Mouse (Mus musculus): Measurements from ENCODE around the gene Spcs1. TPM values are rescaled to one million over a fixed set of nuclear protein-coding genes. Genes with fewer than 3 reads are reported as not detected.
A peak's percentile ranks its signal among the peaks of the same experiment; 100 is the strongest.

Spcs1 gene
- polyA plus RNA-seq, 1 experiment from 2014 or later, result 264 TPM

- H3K9me3 ChIP-seq, result no peaks in the 10 kb centered on the region
- WGBS, result 83% methylated on average over 2 of the region's 2 CpGs
- peaks cover 38% of the 10 kb centered on the region for H3K36me3 ChIP-seq (replicated peaks)
- H3K27ac ChIP-seq, result no peak overlapping the region
- H3K4me1 ChIP-seq, result peaks cover 20% of the 10 kb centered on the region
- H3K4me3 ChIP-seq, result no peak overlapping the region
- H3K27me3 ChIP-seq (ENCODE audit: poor library complexity, severe bottlenecking), result no peaks in the 10 kb centered on the region
- DNase-seq (ENCODE audit: extremely low spot score, low spot score), result no peak
These were observed 3.1 kb upstream of the Spcs1 start for GRCm38 (mm10) chr14:31004527-31004926.

- Histone ChIP-seq H3K27ac (peak overlapping the region; percentile 95), H3K9me3 (no peaks in the 10 kb centered on the region), H3K36me3 (replicated peaks) (peaks cover 33% of the 10 kb centered on the region), H3K4me3 (peak overlapping the region; percentile 87), H3K27me3 (ENCODE audit: poor library complexity, severe bottlenecking) (no peaks in the 10 kb centered on the region), H3K4me1 (peaks cover 20% of the 10 kb centered on the region)
- no peak for DNase-seq (ENCODE audit: extremely low spot score, low spot score)
- WGBS, result under 1% methylated on average over 21 of the region's 21 CpGs
These were observed 611 bp downstream of the Spcs1 start for GRCm38 (mm10) chr14:31000816-31001306.

GRCm38 (mm10) chr14:31000356-31000755 lies 1.1 kb downstream of the Spcs1 start:
- DNase-seq (ENCODE audit: extremely low spot score, low spot score), result no peak
- Histone ChIP-seq H3K36me3 (replicated peaks) (peaks cover 31% of the 10 kb centered on the region), H3K27ac (peak overlapping the region; percentile 95; the same call in 1 of the 2 replicates), H3K4me3 (peak overlapping the region; percentile 87), H3K9me3 (no peaks in the 10 kb centered on the region), H3K27me3 (ENCODE audit: poor library complexity, severe bottlenecking) (no peaks in the 10 kb centered on the region), H3K4me1 (peaks cover 20% of the 10 kb centered on the region)
- 70% methylated on average over 10 of the region's 10 CpGs for WGBS

- H3K27me3 ChIP-seq (ENCODE audit: poor library complexity, severe bottlenecking), result no peaks in the 10 kb centered on the region
- peaks cover 33% of the 10 kb centered on the region for H3K36me3 ChIP-seq (replicated peaks)
- no peaks in the 10 kb centered on the region for H3K9me3 ChIP-seq
- DNase-seq (ENCODE audit: extremely low spot score, low spot score), result no peak
- no peak overlapping the region for H3K27ac ChIP-seq
- H3K4me3 ChIP-seq, result no peak overlapping the region
- H3K4me1 ChIP-seq, result peaks cover 9% of the 10 kb centered on the region
These were observed 5.1 kb downstream of the Spcs1 start for GRCm38 (mm10) chr14:30996417-30996816.

DNA sequence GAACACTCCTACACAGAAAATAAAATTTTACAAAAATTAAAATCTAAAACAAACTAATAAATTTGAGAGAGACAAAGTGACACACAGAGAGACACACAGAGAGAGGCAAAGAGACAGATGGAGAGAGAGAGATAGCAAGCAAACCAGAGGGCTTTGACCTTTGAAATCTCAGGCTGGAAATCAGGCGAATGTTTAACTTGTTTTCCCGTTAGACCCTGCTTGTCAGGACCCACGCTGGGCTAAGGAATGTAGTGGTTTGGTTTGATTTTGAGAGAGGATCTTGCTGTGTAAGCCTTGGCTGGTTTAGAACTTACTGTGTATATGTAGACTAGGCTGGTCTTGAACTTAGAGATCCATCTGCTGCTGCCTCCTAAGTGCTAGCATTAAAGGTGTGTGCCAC lies 25.2 kb downstream of the Spcs1 start:
- Histone ChIP-seq H3K27ac (no peak overlapping the region), H3K4me3 (no peak overlapping the region), H3K36me3 (replicated peaks) (peaks cover 52% of the 10 kb centered on the region), H3K4me1 (no peaks in the 10 kb centered on the region), H3K27me3 (ENCODE audit: poor library complexity, severe bottlenecking) (no peaks in the 10 kb centered on the region), H3K9me3 (no peaks in the 10 kb centered on the region)
- 88% methylated on average over 3 of the region's 3 CpGs for WGBS
- DNase-seq (ENCODE audit: extremely low spot score, low spot score), result no peak

DNA sequence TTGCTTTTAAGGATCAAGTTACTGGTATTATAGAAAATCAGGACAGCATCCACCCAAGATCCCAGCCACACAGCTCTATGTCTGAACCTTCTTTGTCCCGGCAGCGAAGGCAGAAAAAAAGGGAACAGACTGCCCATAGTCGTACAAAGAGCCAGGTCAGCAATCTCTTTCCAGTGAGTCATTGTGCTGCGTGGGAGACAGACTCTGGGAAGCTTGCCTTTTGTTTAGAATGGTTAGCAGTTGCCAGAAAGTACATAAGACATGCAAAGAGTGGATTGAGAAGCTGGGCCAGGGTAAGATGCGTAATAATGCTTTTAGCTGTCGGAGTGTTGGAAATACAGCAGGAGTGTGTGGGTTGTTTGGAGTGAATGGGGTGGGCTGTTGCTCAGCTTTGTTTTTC lies 27.3 kb downstream of the Spcs1 start:
- Histone ChIP-seq H3K4me3 (no peak overlapping the region), H3K4me1 (no peaks in the 10 kb centered on the region), H3K36me3 (replicated peaks) (peaks cover 60% of the 10 kb centered on the region), H3K9me3 (no peaks in the 10 kb centered on the region), H3K27ac (no peak overlapping the region), H3K27me3 (ENCODE audit: poor library complexity, severe bottlenecking) (no peaks in the 10 kb centered on the region)
- DNase-seq (ENCODE audit: extremely low spot score, low spot score), result no peak
- WGBS, result 74% methylated on average over 6 of the region's 6 CpGs

GRCm38 (mm10) chr14:30960366-30960765 lies 41.1 kb downstream of the Spcs1 start:
- Histone ChIP-seq H3K4me1 (no peaks in the 10 kb centered on the region), H3K4me3 (no peak overlapping the region), H3K9me3 (no peaks in the 10 kb centered on the region), H3K27ac (no peak overlapping the region), H3K27me3 (ENCODE audit: poor library complexity, severe bottlenecking) (no peaks in the 10 kb centered on the region), H3K36me3 (replicated peaks) (peaks cover 46% of the 10 kb centered on the region)
- no peak for DNase-seq (ENCODE audit: extremely low spot score, low spot score)
- WGBS, result 100% methylated on average over 1 of the region's 1 CpGs

GRCm38 (mm10) chr14:30959031-30959430 lies 42.4 kb downstream of the Spcs1 start:
- no peak overlapping the region for H3K27ac ChIP-seq
- no peaks in the 10 kb centered on the region for H3K27me3 ChIP-seq (ENCODE audit: poor library complexity, severe bottlenecking)
- WGBS, result 95% methylated on average over 4 of the region's 4 CpGs
- H3K4me3 ChIP-seq, result no peak overlapping the region
- H3K9me3 ChIP-seq, result no peaks in the 10 kb centered on the region
- H3K36me3 ChIP-seq (replicated peaks), result peaks cover 54% of the 10 kb centered on the region
- no peak for DNase-seq (ENCODE audit: extremely low spot score, low spot score)
- no peaks in the 10 kb centered on the region for H3K4me1 ChIP-seq

- no peaks in the 10 kb centered on the region for H3K9me3 ChIP-seq
- H3K4me3 ChIP-seq, result no peak overlapping the region
- H3K27ac ChIP-seq, result no peak overlapping the region
- no peak for DNase-seq (ENCODE audit: extremely low spot score, low spot score)
- 77% methylated on average over 2 of the region's 2 CpGs for WGBS
- no peaks in the 10 kb centered on the region for H3K4me1 ChIP-seq
- no peaks in the 10 kb centered on the region for H3K27me3 ChIP-seq (ENCODE audit: poor library complexity, severe bottlenecking)
- peaks cover 51% of the 10 kb centered on the region for H3K36me3 ChIP-seq (replicated peaks)
These were observed 43.0 kb downstream of the Spcs1 start for GRCm38 (mm10) chr14:30958517-30958916.

DNA sequence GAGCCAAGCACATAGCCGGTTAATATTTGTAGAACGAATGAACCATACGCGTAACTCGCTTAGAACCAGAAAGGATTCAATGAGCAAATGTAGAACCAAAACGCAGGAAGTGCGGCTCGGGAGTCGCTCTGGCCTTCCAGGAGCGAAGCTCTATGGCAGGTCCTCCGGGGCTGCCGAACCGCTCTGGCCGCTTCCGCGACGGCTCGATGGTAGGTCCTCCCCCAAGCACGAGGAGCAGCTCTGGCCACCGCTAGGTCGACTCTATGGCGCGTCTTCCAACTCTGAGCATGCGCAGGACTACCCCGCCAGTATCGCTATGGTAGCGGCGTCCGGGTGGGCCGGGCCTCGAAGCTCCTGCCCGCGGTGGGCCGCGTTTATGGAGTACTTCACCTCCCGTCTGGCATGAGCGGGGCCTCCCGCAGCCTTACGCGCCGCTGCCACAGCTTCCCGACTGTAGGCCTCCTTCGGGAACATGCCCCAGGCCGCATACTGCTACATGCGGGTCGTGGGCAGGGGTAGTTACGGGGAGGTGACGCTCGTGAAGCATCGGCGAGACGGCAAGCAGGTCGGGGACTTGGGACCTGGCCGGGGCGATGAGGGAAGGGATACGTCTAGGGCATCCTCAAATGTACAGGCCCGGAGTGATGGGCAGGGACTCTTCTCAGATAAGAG lies 50.2 kb downstream of the Spcs1 start, which contains the start of gene Nek4:
Gene Nek4, plus strand, starts transcription at position 224 of the 672 bp plus-strand sequence.
- peak; percentile 97 for DNase-seq (ENCODE audit: extremely low spot score, low spot score)
- Histone ChIP-seq H3K27me3 (ENCODE audit: poor library complexity, severe bottlenecking) (peaks cover 4% of the 10 kb centered on the region; the same call in 1 of the 2 replicates), H3K27ac (peak within 1 kb of the TSS; percentile 86), H3K9me3 (no peaks in the 10 kb centered on the region), H3K4me1 (peaks cover 16% of the 10 kb centered on the region), H3K4me3 (peak within 1 kb of the TSS; percentile 78), H3K36me3 (replicated peaks) (peaks cover 12% of the 10 kb centered on the region)
- under 1% methylated on average over 57 of the region's 57 CpGs for WGBS

DNA sequence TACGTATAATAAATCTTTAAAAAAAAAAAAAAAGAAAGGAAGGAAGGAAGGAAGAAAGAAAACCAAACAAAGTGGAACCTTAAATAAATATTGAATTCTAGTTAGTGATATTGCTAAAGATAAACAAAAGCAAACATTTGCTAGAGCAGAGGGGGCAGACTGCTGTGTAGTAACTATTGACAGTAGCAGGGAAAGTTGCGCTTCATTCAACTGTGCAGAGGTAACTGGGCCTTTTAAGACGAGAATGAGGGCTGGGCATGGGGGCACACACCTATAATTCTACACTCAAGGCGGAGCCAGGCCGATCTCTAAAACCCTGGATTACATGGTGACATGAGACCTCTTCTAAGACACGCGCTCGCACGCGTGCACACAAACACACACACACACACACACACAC lies 51.5 kb downstream of the Spcs1 start:
- Histone ChIP-seq H3K27ac (no peak overlapping the region), H3K4me3 (no peak overlapping the region), H3K36me3 (replicated peaks) (peaks cover 6% of the 10 kb centered on the region), H3K27me3 (ENCODE audit: poor library complexity, severe bottlenecking) (peaks cover 4% of the 10 kb centered on the region; the same call in 1 of the 2 replicates), H3K9me3 (no peaks in the 10 kb centered on the region), H3K4me1 (peaks cover 16% of the 10 kb centered on the region)
- no peak for DNase-seq (ENCODE audit: extremely low spot score, low spot score)
- 95% methylated on average over 10 of the region's 10 CpGs for WGBS
